In the genomic region with DNA sequence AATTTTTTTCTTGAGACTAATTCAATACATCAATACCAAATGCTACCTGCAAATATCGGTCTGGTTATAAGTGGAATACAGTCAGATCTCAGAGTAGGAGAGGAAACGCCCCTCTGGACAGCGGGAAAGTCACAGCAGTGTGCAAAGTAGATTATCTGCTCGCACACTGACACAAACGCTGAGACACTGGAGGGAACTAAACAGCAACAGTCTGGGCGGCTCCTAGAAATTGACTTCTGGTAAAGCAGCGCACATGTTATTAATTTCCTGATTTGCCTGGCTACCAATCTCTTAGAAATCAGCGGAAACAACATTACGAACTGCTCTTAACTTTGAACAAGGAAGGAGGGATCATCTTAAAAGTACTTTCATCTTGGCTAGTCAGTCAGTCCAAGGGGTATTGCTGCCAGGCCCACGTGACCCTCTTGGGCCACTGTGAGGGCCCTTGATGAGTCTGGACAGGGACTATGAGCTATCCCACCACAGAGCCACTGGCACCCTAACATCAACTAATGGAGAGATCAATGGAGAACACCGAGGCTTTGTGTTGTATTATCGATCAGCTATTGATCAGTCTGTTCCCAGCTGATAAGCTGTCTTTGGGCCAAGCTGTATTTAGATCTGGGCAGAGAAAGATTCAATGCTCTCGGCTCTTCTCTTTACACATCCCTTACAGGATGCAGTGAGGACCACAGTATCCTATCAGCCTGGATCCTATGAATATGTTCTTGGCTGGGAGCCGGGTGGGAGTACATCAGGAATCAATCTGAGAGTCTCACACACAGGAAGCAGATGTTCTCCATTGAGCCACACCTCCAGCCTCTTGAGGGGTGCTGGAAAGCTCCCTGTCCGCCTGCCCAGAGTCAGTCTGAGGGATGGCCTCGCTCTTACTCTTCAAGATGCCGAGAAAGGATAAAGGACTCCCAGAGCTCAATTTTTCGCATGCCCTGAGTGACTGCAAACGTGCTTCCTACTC, we compare ENCODE assay signal across 14 mouse cellular contexts. TPM values are rescaled to one million over a fixed set of nuclear protein-coding genes. Genes with fewer than 3 reads are reported as not detected.
DNase-seq lines count a peak whose midpoint lies in the region; ATAC-seq and TF ChIP-seq lines count a peak whose summit lies in the region.
"Had no signal": no experiment of that assay in that cellular context is flagged by ENCODE, and none has a peak within 500 bp of the region (broad histone marks: within the 10 kb centered on the region; RNA-seq: fewer than 3 reads in every experiment).

No protein-coding gene starts in this region.

- ATAC-seq in liver, embryonic 12.5 days: peak; percentile 55; the same call in 1 of the 2 replicates
- ATAC-seq in heart, embryonic 11.5 days (replicated peaks; ENCODE audit: insufficient number of reproducible peaks, low FRiP score, low TSS enrichment): no peak
- ATAC-seq: activated CD4-positive, CD25-positive, alpha-beta regulatory T cell, adult 4 months; intestine, embryonic 16.5 days had no signal

- no peaks in the 10 kb centered on the region for H3K9me3 ChIP-seq in liver, embryonic 12.5 days (replicated peaks)
- H3K9me3 ChIP-seq in heart, embryonic 11.5 days (replicated peaks; ENCODE audit: control insufficient read depth, low read length): no peaks in the 10 kb centered on the region

- peaks cover 37% of the 10 kb centered on the region for H3K4me1 ChIP-seq in liver, embryonic 12.5 days
- no peaks in the 10 kb centered on the region for H3K4me1 ChIP-seq in heart, embryonic 11.5 days (ENCODE audit: control insufficient read depth, insufficient read depth, low read length)

- peak; percentile 43 for DNase-seq in gastrocnemius, adult 2 months
- no peak for DNase-seq in gastrocnemius, postnatal 25 days
- DNase-seq in forelimb bud, embryonic 11.5 days (ENCODE audit: low read depth, low spot score): peak; percentile 43
- peak; percentile 61 to 75 for DNase-seq in lung, postnatal 4 days
- DNase-seq in layer of hippocampus, postnatal 36 days: no peak
- DNase-seq in left cerebral cortex, postnatal 4 days: no peak
- DNase-seq: cerebellum, postnatal 10 days; kidney, postnatal 4 days had no signal

- no peaks in the 10 kb centered on the region for H3K36me3 ChIP-seq in liver, embryonic 12.5 days
- H3K36me3 ChIP-seq in heart, embryonic 11.5 days (ENCODE audit: control insufficient read depth, insufficient read depth, low read length): no peaks in the 10 kb centered on the region
- H3K36me3 ChIP-seq: G1E had no signal

- intact Hi-C loops in gastrocnemius, adult 2 months (cut with DNase I): no loop called here
- intact Hi-C loops in left cerebral cortex, postnatal 4 days (cut with DNase I): no loop called here

- no peaks in the 10 kb centered on the region for H3K27me3 ChIP-seq in liver, embryonic 12.5 days (replicated peaks)
- no peaks in the 10 kb centered on the region for H3K27me3 ChIP-seq in heart, embryonic 11.5 days (ENCODE audit: control insufficient read depth, insufficient read depth, low read length)

- H3K9ac ChIP-seq in liver, embryonic 12.5 days: no peak overlapping the region
- H3K9ac ChIP-seq in heart, embryonic 11.5 days (ENCODE audit: low read depth, low read length): no peak overlapping the region

- peak overlapping the region; percentile 18; the same call in 1 of the 2 replicates for H3K4me2 ChIP-seq in liver, embryonic 12.5 days
- H3K4me2 ChIP-seq in heart, embryonic 11.5 days: no peak overlapping the region

- no peak overlapping the region for H3K27ac ChIP-seq in gastrocnemius, adult 2 months
- peak overlapping the region; percentile 42; the same call in 1 of the 2 replicates for H3K27ac ChIP-seq in liver, embryonic 12.5 days
- no peak overlapping the region for H3K27ac ChIP-seq in heart, embryonic 11.5 days (ENCODE audit: low read depth, low read length)
- H3K27ac ChIP-seq: left cerebral cortex, adult 2 months had no signal

- WGBS in liver, embryonic 12.5 days (ENCODE audit: insufficient replicate concordance): 54% methylated on average over 19 of the region's 19 CpGs
- WGBS in heart, embryonic 11.5 days (ENCODE audit: insufficient replicate concordance): 71% methylated on average over 19 of the region's 19 CpGs

- H3K4me3 ChIP-seq in gastrocnemius, adult 2 months: no peak overlapping the region
- H3K4me3 ChIP-seq in liver, embryonic 12.5 days: no peak overlapping the region
- no peak overlapping the region for H3K4me3 ChIP-seq in heart, embryonic 11.5 days (ENCODE audit: low read depth, low read length)
- H3K4me3 ChIP-seq: left cerebral cortex, adult 2 months had no signal

- no peak for TF ChIP-seq CTCF in gastrocnemius, adult 2 months (IDR thresholded peaks at IDR 0.05)

RNA-seq across cellular contexts. Expression of a gene that starts 28.3 kb away (rescaled TPM):
- total RNA-seq in gastrocnemius, adult 2 months (2021): 1 to 10 TPM; 2.5 to 3.1 TPM
- total RNA-seq in gastrocnemius, postnatal 25 days (2021): 1 to 10 TPM; 2.4 to 2.5 TPM
- 1.4 and 1.6 TPM in 2 replicates for polyA plus RNA-seq in liver, embryonic 12.5 days (2016; fragmentation: Nextera tagmentation; extraction: Ambion mirVana)
- polyA plus RNA-seq in heart, embryonic 11.5 days (2014; fragmentation: Nextera tagmentation; extraction: Ambion mirVana): 0.51 and 0.67 TPM in 2 replicates
- total RNA-seq in layer of hippocampus, postnatal 36 days (2021): 10 to 100 TPM; 20.4 to 23.5 TPM
- total RNA-seq in left cerebral cortex, postnatal 4 days (2021): 1 to 10 TPM; 6.3 to 8.4 TPM
- polyA plus RNA-seq: activated CD4-positive, CD25-positive, alpha-beta regulatory T cell, adult 4 months; G1E had no signal

Comparison
In these comparisons a context has a peak if more than half of its experiments do, and no peak if none do; other contexts are left out.
1. DNase-seq: peak in gastrocnemius, adult 2 months (single experiment), forelimb bud, embryonic 11.5 days (single experiment) and lung, postnatal 4 days (2 of 2); none in gastrocnemius, postnatal 25 days (single experiment), layer of hippocampus, postnatal 36 days (0 of 2) and left cerebral cortex, postnatal 4 days (single experiment).